Mouse (Mus musculus): ENCODE data around the gene Macrod2.

DNA sequence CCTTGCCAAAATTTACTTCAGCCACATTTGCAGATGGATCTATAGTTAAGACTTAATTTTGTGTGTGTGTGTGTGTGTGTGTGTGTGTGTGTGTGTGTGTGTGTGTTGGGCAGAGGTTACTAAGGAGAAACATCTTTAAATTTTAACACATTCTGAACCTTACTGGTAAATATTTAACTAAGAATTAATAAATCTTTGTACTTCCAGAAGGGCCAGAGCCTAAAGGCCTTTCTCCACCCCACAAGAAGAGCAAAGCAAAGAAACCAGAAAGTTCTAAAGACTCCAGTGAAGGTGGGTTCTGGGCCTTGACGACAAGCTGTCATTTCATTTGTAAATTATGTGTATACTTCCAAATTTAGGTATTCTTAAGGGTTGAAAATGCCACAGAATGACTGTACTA, 1822.3 kb downstream of the Macrod2 start:
- no peak for TF ChIP-seq CTCF (IDR thresholded peaks at IDR 0.05)
- TF ChIP-seq EP300 (IDR thresholded peaks at IDR 0.05), result no peak

Data from lung, postnatal 0 days (tissue).